Mouse (Mus musculus) forebrain, embryonic 14.5 days (tissue): ENCODE measurements around the gene Havcr2. TPM values are rescaled to one million over a fixed set of nuclear protein-coding genes. Genes with fewer than 3 reads are reported as not detected.

Experiments used
- ATAC-seq: fragments of 200-750 bp; cut with Nextera tagmentation; 2 replicates; pipeline ENCODE4 v1.8.0; 2017; ENCODE audit warnings: mild to moderate bottlenecking, moderate library complexity
- DNase-seq: peaks from one replicate; pipeline ENCODE4 v3.0.0-alpha.2; 2015; ENCODE audit warnings: low spot score
- H3K27ac ChIP-seq: fragments of 300-500 bp; sonication (generic); 2 replicates; pipeline ENCODE4 v1.5.1; 2014; ENCODE audit warnings: low read depth, mild to moderate bottlenecking, control low read depth, low read length, moderate library complexity
- H3K27me3 ChIP-seq: fragments of 300-500 bp; sonication (generic); replicated peaks from 2 replicates; pipeline ENCODE4 v1.6.1; 2014; ENCODE audit warnings: low read length, control low read depth, mixed read lengths; ENCODE audit not compliant: control insufficient read depth, insufficient read depth
- H3K36me3 ChIP-seq: fragments of 300-500 bp; sonication (generic); 2 replicates; pipeline ENCODE4 v1.6.1; 2014; ENCODE audit warnings: low read length, control low read depth; ENCODE audit not compliant: control insufficient read depth, insufficient read depth
- H3K4me1 ChIP-seq: fragments of 300-500 bp; sonication (generic); 2 replicates; pipeline ENCODE4 v1.6.1; 2014; ENCODE audit warnings: antibody characterized with exemption, low read length, control low read depth; ENCODE audit not compliant: control insufficient read depth, insufficient read depth
- H3K4me2 ChIP-seq: fragments of 300-500 bp; sonication (generic); 2 replicates; pipeline ENCODE4 v1.6.1; 2014; ENCODE audit warnings: mild to moderate bottlenecking, control low read depth, low read length
- H3K4me3 ChIP-seq: fragments of 300-500 bp; sonication (generic); 2 replicates; pipeline ENCODE4 v1.5.1; 2014; ENCODE audit warnings: low read depth, low read length, control low read depth
- H3K9ac ChIP-seq: fragments of 300-500 bp; sonication (generic); 2 replicates; pipeline ENCODE4 v1.6.1; 2014; ENCODE audit warnings: mild to moderate bottlenecking, low read length, control low read depth, moderate library complexity
- H3K9me3 ChIP-seq: fragments of 300-500 bp; sonication (generic); replicated peaks from 2 replicates; pipeline ENCODE4 v1.6.1; 2016; ENCODE audit warnings: low read length, control low read depth, mixed read lengths; ENCODE audit not compliant: control insufficient read depth
- whole genome bisulfite sequencing: fragments of 180-500 bp; shearing (Covaris S2); extraction: QIAGEN DNeasy Blood & Tissue Kit; methylation state at CpG from one replicate; pipeline ENCODE4 v1.1.7; 2014; 5-methylcytosine and 5-hydroxymethylcytosine counted together
- polyA plus RNA-seq: library from polyadenylated mRNA; unstranded; fragments of >200 nt; fragmentation: Nextera tagmentation; extraction: Ambion mirVana; gene quantifications from 2 replicates; pipeline ENCODE4 v1.2.1, GENCODE M21; 2014

The Havcr2 gene
- polyA plus RNA-seq, 1 experiment from 2014 or later, result 0.11 TPM

DNA sequence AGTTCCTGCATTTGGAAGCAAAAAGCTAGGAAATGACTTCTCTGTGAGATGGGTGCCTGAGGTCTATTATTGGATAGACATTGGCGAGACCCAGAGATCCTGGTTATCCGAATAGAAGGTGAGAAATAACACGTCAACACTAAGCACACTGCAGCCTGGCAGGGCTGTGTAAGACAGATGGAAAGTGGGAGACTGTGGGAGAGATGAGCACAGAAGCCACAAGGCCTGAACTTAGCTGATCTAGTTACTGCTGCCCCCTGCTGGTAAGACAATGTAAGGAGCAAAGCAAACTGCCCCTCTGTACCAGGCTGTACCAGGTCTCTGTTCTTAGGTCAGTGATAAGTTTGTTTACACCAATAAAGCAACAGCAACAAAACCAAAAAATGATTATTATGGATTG lies 23.6 kb upstream of the Havcr2 start:
- Histone ChIP-seq H3K27me3 (no peaks in the 10 kb centered on the region), H3K4me3 (no peak overlapping the region), H3K4me2 (no peak overlapping the region), H3K4me1 (no peaks in the 10 kb centered on the region), H3K9ac (no peak overlapping the region), H3K9me3 (no peaks in the 10 kb centered on the region), H3K36me3 (no peaks in the 10 kb centered on the region), H3K27ac (no peak overlapping the region)
- WGBS, result 19% methylated on average over 3 of the region's 3 CpGs
- DNase-seq (peak; percentile 91), ATAC-seq (peak; percentile 93)

DNA sequence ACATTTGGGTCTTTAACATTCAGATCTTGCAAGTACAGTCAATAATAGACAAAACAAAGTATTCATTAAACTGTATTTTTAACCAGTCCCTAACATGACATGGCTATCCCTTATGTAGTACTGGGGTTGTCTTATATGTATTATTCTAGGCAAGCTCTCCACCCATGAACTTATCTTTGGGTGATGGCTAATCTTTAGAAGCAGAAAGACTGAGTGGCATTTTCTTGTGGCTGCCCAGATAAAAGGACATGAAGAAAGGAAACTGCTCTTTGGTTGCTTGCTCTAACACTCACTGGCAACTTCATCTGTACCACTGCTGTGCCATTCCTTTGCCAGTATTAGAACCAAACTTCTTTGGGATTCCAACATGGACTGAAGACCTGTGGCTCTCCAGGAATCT lies 19.4 kb upstream of the Havcr2 start:
- no peaks in the 10 kb centered on the region for H3K9me3 ChIP-seq
- no peak overlapping the region for H3K9ac ChIP-seq
- no peak overlapping the region for H3K27ac ChIP-seq
- peaks cover 6% of the 10 kb centered on the region for H3K36me3 ChIP-seq
- DNase-seq (no peak), ATAC-seq (no peak)
- no peak overlapping the region for H3K4me2 ChIP-seq
- H3K27me3 ChIP-seq, result no peaks in the 10 kb centered on the region
- peaks cover 4% of the 10 kb centered on the region; the same call in 1 of the 2 replicates for H3K4me1 ChIP-seq
- no peak overlapping the region for H3K4me3 ChIP-seq

DNA sequence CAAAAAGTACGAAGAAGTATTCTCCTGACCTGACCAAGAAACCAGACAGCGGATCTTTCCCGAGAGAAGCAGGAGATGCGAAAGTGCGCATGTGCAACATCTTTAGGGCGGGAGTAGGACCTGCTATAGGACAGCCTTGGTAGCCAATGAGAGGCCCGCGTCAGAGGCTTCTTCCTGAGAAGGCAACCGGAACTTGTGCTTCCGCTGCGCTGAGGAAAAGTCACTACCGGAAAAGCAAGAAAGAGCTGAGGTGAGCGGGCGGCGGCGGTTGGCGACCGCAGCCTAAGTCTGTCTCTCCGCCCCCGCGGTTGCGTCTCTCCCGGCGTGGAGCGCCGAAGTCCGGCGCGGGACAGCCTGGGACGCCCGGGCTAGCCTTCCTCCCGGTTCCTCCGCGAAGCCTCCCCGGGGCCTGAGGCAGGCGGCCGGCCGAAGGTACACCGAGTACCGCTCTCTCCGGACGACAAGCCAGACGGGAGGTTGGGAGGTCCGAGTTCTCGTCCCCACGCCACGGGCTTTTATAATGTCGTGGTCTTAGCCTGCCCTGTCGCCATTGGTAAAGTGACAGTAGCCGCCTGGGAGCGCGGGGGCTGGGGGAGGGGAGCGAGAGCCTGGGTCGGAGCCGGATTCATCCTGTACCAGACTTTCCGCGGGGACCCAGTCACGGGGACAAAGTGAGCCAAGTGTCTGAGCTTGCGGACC lies 17.8 kb upstream of the Havcr2 start, which contains the start of gene Med7:
Gene Med7 (plus strand): TSS at position 166 of the 699 bp plus-strand sequence.
- no peaks in the 10 kb centered on the region for H3K27me3 ChIP-seq
- H3K36me3 ChIP-seq, result peaks cover 18% of the 10 kb centered on the region
- H3K4me3 ChIP-seq, result peak within 1 kb of the TSS; percentile 98
- ATAC-seq (peak; percentile 99), DNase-seq (peak; percentile 99)
- H3K9me3 ChIP-seq, result no peaks in the 10 kb centered on the region
- under 1% methylated on average over 45 of the region's 59 CpGs for WGBS
- H3K9ac ChIP-seq, result peak within 1 kb of the TSS; percentile 84
- peak within 1 kb of the TSS; percentile 82 for H3K4me2 ChIP-seq
- peak within 1 kb of the TSS; percentile 79 for H3K27ac ChIP-seq
- peaks cover 4% of the 10 kb centered on the region; the same call in 1 of the 2 replicates for H3K4me1 ChIP-seq

DNA sequence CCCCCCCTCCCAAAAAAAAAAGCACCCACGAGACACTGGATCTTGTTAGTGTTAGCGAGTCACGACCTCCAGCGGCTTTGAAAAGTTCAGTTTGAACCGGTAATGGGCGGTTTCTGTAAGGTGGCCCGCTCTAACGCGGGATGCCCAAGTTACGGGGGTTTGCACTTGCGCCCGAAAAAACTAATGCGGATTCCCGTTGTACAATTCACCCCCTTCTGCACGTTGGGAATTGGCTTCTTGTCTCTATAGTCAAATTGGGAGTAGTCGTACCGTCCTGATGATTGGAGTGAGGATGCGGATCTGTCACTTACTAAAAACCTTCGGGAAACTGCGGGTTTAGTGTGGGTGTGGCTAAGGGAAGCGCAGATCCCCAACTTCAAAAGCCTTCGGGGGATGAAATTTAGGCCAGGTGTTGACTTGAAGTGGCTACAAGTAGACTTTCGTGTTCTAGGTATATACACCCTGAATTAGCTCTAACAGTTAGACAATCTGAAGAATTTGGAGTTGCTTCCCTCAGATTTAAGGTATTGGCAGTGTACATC lies 17.2 kb upstream of the Havcr2 start:
- Histone ChIP-seq H3K4me2 (peak overlapping the region; percentile 82), H3K27ac (no peak overlapping the region), H3K4me1 (peaks cover 4% of the 10 kb centered on the region; the same call in 1 of the 2 replicates), H3K4me3 (peak overlapping the region; percentile 98), H3K27me3 (no peaks in the 10 kb centered on the region), H3K36me3 (peaks cover 20% of the 10 kb centered on the region), H3K9ac (peak overlapping the region; percentile 84), H3K9me3 (no peaks in the 10 kb centered on the region)
- ATAC-seq (no peak; the same call in 1 of the 2 replicates), DNase-seq (peak; percentile 42)
- WGBS, result 2% methylated on average over 23 of the region's 23 CpGs

DNA sequence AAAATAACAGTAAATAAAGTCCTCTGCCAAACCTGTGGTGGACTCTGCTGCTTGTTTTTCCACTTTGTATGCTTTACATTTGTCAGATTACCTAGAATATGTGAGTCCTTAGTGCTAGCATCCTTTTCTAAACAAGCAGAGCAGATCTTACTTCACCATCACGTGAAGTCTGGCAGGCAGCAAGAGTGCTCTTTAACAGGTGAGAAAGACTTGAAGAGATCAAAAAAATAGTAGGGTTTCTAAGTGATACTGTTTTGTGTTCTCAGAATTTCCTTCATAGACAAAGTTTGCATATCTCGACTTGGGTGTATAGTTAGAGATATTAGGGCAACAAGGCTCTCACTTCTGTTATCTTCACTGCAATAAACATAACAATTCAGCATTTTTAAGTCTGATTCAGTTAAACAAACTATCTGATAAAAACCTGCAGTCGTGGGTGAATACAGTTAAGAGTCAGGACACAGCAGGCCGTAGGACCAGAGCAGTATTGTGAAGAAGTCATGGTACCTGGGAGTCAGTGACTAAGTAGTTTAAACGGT lies 15.7 kb upstream of the Havcr2 start:
- Histone ChIP-seq H3K9ac (no peak overlapping the region), H3K27ac (no peak overlapping the region), H3K27me3 (no peaks in the 10 kb centered on the region), H3K4me2 (no peak overlapping the region), H3K9me3 (no peaks in the 10 kb centered on the region), H3K4me1 (peaks cover 4% of the 10 kb centered on the region; the same call in 1 of the 2 replicates), H3K4me3 (no peak overlapping the region), H3K36me3 (peaks cover 26% of the 10 kb centered on the region)
- ATAC-seq, result no peak
- WGBS, result 95% methylated on average over 5 of the region's 5 CpGs
- no peak for DNase-seq

DNA sequence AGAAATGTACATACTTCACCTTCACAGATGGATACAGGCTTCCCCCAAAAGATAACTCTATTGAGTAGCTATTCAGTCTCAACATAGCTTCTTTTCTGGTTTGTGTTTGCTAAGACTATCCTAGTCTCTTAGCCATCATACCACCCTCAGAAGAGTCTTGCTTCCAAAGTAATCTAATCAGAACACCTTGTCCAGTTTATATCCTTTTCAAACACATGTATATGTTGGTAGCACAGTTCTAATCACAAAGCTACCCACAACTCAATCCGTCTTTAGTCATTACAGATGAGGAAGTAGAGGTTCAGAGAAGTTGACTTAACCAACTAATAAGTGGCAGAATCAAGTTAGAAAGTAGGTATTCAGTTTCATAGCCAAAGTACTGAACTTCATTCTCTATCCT lies 13.0 kb upstream of the Havcr2 start:
- H3K4me3 ChIP-seq, result no peak overlapping the region
- ATAC-seq (no peak), DNase-seq (no peak)
- H3K27ac ChIP-seq, result no peak overlapping the region
- peaks cover 4% of the 10 kb centered on the region; the same call in 1 of the 2 replicates for H3K4me1 ChIP-seq
- no peaks in the 10 kb centered on the region for H3K9me3 ChIP-seq
- 98% methylated on average over 1 of the region's 1 CpGs for WGBS
- H3K36me3 ChIP-seq, result peaks cover 29% of the 10 kb centered on the region
- H3K27me3 ChIP-seq, result no peaks in the 10 kb centered on the region
- no peak overlapping the region for H3K9ac ChIP-seq
- H3K4me2 ChIP-seq, result no peak overlapping the region

DNA sequence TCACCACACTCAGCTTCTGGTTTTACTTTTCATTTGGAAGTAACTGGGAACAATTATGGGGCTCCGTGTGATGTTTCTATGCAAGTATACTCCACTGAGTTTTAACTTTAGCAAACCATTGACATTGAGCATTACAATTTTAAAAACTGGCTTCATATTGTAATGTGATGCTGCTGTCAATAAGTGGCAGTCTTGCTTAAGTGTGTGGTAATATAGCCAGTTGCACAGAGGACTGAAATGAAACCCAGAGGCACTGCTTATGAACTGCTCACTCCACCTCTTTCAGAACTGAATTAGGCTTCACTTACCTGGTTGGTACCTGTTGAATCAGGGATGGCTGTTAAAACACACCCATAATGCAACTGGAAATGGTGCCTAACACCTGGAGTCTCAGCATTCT lies 11.6 kb upstream of the Havcr2 start:
- H3K4me1 ChIP-seq, result no peaks in the 10 kb centered on the region
- no peak overlapping the region for H3K9ac ChIP-seq
- H3K27ac ChIP-seq, result no peak overlapping the region
- no peaks in the 10 kb centered on the region for H3K9me3 ChIP-seq
- no peaks in the 10 kb centered on the region for H3K27me3 ChIP-seq
- H3K4me2 ChIP-seq, result no peak overlapping the region
- no peak for DNase-seq
- ATAC-seq, result no peak
- H3K36me3 ChIP-seq, result peaks cover 29% of the 10 kb centered on the region
- WGBS, result 90% methylated on average over 1 of the region's 1 CpGs
- no peak overlapping the region for H3K4me3 ChIP-seq

DNA sequence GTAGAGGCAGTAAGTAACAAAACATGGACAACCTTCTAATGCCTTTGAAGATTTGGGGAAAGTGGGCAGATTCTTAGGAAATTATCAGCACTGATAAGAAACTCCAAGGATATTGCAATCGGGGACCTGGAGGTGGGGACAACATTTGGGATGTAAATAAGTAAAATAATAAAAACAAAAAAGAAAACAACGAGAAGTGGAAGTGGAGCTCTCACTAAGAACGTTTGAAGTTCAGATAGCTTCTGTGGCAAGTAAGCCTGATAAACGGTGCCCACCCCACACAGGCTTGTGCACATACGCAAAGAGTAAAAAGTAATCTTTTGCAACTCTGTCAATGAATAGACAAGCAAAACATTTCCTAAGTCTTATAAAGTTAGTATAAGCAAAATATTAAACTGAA lies 10.8 kb upstream of the Havcr2 start:
- no peak overlapping the region for H3K4me2 ChIP-seq
- H3K27ac ChIP-seq, result no peak overlapping the region
- ATAC-seq (no peak), DNase-seq (no peak)
- no peaks in the 10 kb centered on the region for H3K9me3 ChIP-seq
- H3K27me3 ChIP-seq, result no peaks in the 10 kb centered on the region
- H3K4me3 ChIP-seq, result no peak overlapping the region
- no peaks in the 10 kb centered on the region for H3K4me1 ChIP-seq
- no peak overlapping the region for H3K9ac ChIP-seq
- WGBS, result 89% methylated on average over 5 of the region's 5 CpGs
- H3K36me3 ChIP-seq, result peaks cover 29% of the 10 kb centered on the region

DNA sequence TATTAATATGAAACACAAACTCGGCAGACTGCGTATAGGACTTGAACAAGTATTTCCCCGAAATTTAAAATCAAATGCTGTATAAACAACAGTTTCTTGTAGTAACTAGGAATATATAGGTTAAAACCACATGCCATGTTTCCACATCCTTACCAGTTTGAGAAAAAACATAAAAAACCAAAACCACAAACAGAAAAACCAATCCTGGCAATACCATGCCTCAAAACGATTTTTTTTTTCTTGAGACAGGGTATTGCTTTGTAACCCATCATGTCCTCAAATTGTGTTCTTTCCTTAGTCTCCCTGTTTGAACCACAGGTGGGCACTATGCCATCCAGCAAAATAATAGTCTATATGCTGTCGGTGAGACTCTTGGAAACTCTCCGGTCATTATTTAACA lies 8.6 kb upstream of the Havcr2 start:
- ATAC-seq, result no peak
- 92% methylated on average over 6 of the region's 6 CpGs for WGBS

More for the DNA sequence above, 8.6 kb upstream of the Havcr2 start:
- DNase-seq, result no peak
- no peak overlapping the region for H3K4me2 ChIP-seq
- no peak overlapping the region for H3K4me3 ChIP-seq
- no peaks in the 10 kb centered on the region for H3K4me1 ChIP-seq
- no peak overlapping the region for H3K27ac ChIP-seq
- H3K9ac ChIP-seq, result no peak overlapping the region
- H3K36me3 ChIP-seq, result peaks cover 16% of the 10 kb centered on the region
- no peaks in the 10 kb centered on the region for H3K9me3 ChIP-seq
- no peaks in the 10 kb centered on the region for H3K27me3 ChIP-seq
